Mouse (Mus musculus): ENCODE data around the gene Rasl11a.

The Rasl11a gene

DNA sequence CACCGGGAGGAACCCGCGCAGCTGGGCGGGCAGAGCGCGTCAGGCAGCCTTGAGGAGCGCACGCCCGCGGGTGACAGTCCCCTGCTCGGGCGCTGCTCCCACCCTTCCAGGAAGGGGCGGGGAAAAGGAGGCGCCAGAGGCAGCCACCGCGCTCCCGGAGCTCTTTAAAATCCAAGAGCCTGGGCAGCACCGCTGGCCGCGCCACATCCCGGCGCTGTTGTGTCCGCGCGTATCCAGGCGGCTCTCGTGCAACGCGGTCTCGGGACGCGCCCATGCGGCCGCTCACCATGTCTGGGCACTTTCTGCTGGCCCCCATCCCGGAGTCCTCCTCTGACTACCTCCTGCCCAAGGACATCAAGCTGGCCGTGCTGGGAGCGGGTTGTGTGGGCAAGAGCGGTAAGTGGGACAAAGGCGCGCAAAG, at the start of gene Rasl11a:
Gene Rasl11a, plus strand, starts transcription at position 127 of the 421 bp plus-strand sequence.
- peak; percentile 86 for DNase-seq (ENCODE audit: low spot score)

DNA sequence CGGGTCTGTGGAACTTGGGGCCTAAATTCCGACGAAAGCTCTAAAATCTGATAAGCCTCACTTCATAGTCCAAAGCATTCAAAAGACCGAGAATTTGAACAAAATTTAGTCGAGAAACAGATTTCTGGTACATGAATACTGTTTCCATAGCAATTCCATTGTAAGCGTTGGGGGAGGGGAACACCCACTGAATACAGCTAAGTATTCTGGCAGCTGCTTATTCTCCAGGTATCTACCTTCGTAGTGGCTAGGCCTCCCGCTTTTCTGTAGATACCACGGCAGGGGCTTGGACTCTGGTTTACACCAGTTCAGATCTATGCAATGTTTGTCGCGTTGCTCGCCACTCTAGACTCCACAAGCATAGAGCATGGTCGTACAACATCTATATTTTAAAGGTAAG, 49.1 kb upstream of the Rasl11a start:
- no peak for DNase-seq (ENCODE audit: low spot score)

DNA sequence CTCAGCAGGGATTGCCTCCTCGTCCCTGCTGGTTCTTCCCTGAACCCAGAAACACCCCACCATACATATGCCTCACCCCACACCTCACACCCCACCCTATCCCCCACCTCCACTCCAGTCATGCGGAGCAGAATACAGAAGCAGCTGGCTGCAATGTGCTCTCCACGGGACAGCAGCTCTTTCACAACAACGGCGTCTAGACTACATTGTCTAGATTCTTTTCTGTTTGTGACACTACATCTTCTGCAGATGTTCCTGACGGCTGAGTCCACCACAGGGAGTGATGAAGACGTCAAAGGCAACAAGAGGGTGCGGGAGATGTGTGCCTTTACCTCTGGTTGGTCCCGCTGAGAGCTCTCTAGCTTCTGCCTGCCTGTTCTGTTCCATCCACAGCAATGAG, 46.8 kb upstream of the Rasl11a start:
- DNase-seq (ENCODE audit: low spot score), result no peak

DNA sequence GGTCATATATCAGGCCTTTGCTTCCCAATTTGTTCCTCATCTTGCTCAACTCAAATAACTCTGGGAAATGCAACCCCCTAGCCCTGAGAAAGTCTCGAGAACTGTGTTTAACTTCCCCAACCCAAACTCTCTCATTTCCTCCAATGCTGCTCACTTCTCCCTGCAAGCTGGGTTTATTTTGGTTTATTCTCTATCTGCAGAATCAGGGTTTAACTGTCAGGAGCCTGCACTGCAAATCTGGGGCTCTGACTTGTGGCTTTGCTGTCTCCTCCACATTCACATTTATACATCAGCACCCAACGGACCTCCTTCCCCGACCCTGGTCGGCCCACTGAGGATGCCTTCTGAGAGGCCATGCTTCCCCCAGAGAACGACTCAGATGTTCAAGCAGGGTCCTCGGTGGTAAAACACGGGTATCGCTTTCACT, 38.9 kb upstream of the Rasl11a start:
- DNase-seq (ENCODE audit: low spot score), result no peak

DNA sequence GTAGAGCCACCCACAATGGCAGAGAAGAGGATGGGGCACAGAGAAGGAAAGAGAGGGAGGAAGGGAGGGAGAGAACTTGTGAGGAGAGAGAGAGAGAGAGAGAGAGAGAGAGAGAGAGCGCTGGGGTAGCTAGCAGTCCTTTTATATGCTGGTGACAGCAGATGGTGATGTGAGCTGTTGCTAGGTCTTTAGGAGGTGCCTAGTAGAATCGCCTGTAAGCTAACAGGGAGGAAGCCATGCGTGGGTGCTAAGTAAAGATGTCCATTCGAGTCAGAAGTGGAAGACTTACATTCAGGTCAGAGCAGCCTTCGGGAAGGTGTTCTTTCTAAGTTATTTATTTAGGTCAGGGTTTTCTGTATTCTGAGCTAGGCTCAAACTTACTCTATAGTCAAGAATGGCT, 34.9 kb upstream of the Rasl11a start:
- no peak for DNase-seq (ENCODE audit: low spot score)

DNA sequence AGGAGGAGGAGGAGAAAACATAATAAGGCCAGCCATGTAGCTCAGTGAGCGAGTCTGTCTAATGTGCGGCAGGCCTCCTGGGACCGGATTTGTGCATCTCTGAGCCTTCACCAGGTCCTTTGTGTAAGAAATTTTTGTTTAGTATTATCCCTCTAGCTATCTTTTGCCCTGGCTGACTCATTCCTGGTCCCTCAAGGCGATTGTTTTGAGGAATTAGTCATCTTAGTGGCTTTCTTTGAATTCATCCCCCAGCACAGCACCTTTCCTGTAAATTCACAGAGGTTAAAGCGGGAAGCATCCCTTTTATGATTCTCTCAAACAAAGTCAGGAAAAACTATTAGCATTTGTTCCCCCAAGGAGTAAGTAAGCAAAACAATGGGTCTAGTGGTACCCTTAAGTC, 32.0 kb upstream of the Rasl11a start:
- no peak for DNase-seq (ENCODE audit: low spot score)

DNA sequence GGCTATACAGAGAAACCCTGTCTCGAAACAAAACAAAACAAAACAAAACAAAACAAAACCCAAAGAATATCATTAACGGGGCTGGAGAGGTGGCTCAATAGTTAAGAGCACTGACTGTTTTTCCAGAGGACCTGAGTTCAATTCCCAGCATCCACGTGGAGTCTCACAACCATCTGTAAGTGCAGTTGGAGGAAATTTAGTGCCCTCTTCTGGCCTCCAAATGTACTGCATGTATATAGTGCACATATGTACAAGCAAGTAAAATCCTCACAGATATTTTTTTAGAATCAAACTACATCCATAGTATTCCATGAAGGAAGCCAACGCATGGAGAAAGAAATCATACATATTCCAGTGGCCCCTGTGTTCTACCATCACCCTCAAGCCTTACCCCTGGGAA, 31.4 kb upstream of the Rasl11a start:
- no peak for DNase-seq (ENCODE audit: low spot score)

DNA sequence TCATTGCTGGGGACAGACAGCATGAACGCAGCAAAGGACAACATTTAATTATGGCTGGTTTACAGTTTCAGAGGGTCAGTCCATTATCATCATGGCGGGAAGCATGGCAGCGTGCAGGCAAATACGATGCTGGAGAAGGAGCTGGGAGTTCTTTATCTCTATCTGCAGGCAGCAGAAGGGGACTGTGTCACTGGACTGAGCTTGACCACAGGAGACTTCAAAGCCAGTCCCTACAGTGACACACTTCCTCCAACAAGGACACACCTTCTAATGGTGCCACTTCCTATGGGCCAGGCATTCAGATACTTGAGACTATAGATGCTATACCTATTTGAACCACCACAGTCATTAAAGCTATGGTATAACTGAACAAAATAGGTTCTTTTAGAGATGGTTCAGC, 29.5 kb upstream of the Rasl11a start:
- DNase-seq (ENCODE audit: low spot score), result no peak

DNA sequence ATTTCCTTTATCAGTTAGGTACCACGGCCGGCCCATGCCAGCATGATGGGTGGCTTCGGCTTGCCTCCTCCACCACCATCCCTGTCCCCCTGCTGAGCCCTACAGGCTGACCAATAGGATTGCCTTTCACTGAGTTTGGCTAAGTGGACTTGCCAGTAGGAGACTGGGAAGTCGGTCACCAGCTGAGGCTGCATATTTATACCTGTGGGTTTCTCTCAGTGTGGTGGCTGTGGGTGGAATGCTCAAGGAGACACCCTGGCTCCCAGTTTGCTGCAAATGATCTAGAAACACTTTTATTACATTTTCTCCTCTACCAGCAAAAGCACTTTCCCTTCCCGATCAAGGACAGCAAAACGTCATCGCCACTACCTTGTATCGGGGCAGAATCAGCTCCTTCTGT, 27.3 kb upstream of the Rasl11a start:
- no peak for DNase-seq (ENCODE audit: low spot score)

DNA sequence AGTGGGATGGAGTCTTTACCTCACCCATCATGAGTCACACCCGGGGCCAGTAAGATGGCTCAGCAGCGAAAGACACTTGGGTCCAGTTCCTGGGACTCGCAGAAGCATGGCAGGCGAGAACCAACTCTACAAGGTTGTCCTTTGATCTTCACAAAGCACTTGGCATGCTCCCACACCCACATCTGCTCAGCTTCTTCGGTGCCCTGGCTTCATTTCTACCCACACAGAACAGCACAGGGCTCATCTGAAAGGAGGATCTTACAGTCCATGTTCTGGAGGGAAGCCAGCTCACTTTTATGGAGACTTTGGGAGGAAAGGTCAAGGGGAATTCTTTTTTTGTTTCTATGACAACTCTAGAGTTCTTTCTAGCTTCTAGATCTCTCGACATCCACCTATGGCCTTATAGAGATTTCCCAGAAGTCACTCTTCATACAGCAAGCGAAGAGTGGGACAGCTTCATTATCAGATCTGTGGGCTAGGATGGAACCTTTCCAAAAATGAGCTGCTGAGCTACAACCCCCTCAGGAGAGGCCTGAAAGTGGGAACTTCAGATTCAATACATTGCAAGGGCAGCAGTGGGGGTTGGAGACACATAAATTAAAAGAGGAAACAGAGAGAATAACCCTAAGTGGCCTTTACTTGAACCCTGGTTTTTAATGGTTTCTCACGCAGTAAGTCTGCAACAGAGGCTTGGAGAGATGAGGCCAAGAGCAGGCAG, 25.8 kb upstream of the Rasl11a start:
- peak; percentile 5 for DNase-seq (ENCODE audit: low spot score)

DNA sequence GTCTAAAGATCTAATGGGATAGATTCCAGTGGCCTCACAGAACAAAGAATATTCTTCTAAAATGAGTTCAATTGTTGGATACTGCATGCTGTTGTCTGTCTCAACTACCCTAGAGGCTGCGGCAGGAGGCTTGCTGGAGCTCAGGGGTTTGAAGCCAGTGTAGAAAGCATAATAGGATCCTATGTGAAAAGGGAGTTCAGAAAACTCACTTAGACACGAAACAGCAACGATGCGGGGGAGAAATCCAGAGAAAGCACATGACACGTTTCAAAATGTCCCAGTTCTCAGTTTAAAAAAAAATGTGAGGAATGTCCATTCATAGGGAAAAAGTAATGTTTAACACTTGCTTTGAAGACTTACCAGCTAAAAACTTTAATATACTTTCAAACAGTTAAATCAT, 21.9 kb upstream of the Rasl11a start:
- DNase-seq (ENCODE audit: low spot score), result no peak

DNA sequence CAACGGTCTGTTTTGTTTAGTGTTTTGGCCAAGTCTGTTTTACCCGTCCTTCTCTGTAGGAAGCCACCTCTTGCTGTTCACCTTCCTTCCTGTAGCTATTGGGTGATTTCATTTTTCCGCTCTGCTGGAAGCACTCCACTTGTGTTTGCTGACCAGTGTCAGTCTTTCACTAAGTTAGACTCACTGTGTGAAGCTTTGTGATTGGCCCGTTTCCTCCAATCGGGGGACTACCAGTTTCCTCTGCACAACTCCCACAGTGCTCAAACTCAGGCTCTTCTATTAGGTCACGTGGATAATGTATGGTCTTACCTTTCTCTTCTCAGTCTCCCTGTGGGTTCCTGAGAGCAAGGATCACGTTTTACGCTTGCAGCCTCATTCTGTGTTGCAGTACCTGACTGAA, 15.3 kb upstream of the Rasl11a start:
- no peak for DNase-seq (ENCODE audit: low spot score)

DNA sequence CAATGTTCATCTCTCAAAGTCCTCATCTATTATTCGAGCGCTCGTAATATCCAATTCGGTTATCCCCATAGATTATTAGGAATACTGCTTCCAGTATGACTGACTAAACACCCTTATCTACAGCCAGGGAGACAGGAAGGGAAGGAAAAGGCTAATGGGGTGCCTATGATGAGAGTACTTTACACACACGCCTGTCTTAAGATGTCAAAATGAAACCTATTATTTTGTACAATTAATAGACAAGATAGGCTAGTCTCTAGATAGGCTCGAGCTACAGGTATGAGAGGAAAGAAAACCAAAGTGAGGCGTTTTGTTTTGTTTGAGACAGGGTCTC, 12.5 kb upstream of the Rasl11a start:
- DNase-seq (ENCODE audit: low spot score), result no peak

DNA sequence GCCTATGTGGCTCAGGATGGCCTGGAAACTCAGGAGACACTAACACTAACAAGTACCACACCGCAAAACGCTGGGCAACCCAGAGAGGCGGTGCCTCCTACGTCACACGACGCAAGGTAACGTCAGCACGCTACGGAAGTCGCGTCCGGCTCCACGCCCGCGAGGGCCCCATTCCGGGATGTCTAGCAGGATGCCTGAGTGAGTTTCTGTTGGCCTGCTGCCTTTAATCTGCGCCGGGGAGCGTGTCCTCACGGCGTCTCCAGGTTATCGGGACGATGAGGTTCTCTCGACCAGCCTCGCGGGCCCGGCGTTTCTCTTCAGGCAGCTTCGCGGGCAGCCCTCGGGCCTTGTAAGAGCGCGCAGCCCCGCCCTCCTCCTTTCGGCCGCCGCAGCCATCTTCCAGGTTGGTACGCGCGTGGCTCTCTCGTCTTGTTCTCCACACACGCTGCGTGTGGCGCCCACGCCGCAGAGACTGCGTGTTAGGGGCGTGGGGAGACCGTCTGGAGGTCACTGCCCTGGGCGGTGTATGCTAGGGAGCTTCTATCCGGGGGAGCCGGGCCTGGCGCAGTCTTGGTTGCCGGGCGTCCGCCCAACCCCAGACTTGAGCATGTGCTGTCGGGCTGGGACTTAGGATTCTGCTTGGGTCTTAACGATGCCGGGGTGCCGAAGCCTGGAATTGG, 12.0 kb upstream of the Rasl11a start, which contains the start of gene Rpl21:
Gene Rpl21, plus strand, starts transcription at position 122 of the 680 bp plus-strand sequence.
- peak; percentile 87 for DNase-seq (ENCODE audit: low spot score)

DNA sequence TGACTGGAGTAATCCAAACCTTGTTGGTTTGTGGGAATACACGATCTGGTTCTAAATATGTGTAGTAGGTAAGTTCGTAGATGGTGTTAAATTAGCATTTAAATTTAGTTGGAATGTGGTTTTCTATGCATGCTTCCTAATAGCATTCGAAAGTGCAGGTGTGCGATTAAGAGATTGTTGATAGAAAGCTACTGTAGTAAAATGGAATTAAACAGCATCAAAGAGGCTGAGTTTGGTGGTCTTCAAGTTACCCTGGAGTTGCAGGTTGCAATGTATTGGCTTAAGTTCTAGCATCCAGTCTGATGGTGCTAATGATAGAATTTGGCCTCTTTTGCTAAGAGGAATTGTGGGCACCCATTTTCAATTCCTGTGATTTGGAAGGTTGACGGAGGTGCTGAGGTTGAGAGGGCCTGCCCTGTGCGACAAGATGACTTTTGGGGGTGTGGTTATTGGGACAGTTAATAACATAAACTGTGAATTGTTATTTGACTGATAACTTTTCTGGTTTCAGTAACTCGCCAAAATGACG, 11.1 kb upstream of the Rasl11a start:
- DNase-seq (ENCODE audit: low spot score), result no peak

DNA sequence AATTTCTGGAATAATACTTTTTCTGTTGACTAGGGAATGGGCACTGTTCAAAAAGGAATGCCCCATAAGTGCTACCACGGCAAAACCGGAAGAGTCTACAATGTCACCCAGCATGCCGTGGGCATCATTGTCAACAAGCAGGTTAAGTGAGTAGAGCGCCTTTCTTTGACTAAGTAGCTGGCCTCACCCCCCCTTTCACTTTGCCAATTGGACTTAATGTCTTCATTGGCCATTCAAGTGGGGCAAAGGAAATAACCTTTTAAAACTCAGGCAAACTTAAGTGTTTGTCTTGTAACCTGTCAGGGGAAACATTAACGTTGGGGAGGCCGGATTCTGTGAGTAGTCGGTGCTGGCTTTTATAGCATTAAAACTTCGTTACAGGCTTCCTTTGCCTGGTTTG, 9.9 kb upstream of the Rasl11a start:
- DNase-seq (ENCODE audit: low spot score), result no peak

DNA sequence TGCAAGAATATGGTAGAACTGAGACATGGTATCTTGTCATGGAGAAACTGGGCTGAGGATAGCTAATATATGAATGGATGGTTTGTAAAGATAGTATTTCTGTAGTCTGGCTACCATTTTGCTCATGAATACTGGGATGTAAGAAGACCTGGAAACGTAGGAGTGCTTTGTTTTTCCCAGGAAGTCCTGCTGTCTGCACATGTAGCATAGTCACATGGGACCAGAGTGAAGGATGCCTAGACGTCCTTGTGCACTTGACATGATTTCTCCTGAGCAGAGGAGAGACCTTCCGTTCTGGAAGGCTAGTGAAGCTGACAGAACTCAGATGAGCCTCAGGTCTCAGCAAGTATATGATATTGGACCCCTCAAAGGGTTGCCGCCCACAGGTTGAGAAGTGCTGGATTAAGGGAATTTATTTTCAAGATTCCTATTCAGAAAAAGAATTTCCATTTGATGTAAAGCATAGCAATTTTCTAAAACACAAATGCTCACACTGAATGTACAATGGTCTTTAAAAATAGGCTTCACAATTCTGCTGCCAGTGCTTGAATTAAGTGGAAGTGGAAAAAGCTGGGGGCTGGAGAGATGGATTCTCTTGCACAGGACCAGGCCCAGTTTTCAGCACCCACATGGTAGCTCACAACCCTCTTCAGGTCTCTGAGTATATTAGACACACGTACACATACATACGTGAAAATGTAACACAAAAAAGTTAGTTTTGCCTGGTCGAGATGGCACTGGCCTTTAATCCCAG, 6.7 kb upstream of the Rasl11a start:
- no peak for DNase-seq (ENCODE audit: low spot score)

DNA sequence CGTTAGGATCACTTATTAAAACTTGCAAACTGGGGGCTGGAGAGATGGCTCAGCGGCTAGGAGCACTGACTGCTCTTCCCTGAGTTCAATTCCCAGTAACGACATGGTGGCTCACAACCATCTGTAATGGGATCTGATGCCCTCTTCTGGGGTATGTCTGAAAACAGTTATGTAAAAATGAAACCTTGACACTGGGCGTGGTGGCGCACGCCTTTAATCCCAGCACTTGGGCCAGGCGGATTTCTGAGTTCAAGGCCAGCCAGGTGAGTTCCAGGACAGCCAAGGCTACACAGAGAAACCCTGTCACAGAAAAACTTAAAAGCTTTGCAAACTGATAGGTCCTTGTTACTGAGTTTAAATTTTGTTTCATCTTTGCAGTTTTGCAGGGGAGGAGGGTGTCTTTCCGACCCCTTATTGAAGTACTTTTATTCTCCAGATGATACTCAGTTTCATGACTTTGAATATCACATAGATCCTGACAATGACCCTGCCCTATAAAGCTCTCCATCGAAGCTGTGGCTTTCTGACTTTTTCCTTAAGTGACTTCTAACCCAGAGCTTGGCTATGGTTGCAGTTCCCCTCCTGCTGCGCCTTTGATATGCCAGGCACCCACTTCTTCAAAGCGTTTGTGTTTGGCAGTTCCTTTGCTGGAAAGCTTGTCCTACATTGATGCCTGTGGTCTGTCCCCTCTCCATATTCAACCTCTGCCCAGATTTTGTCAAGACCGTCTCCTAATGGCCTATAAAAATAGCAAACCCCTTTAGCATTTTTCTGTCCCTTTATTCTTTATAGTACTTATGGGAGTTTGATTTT, 5.8 kb upstream of the Rasl11a start:
- no peak for DNase-seq (ENCODE audit: low spot score)

DNA sequence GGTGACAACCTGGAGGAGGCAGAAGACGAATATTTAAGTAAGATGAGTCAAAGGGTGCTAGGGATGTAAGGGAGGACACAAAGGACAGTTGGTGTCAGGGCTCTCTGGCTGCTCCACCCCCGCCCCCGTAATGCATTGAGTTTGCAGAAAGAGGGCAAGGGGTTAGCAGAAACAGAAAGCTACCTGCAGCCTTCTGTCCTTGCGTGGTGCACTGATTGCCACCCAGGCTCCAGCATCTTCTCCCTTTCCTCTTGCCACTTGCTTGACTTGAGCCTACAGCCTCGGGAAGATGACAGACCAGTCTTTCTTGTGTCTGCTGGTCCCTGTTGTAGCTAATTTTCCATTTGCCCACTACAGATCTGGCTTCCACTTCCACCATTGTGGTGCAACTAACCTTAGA, 5.1 kb upstream of the Rasl11a start:
- DNase-seq (ENCODE audit: low spot score), result no peak

DNA sequence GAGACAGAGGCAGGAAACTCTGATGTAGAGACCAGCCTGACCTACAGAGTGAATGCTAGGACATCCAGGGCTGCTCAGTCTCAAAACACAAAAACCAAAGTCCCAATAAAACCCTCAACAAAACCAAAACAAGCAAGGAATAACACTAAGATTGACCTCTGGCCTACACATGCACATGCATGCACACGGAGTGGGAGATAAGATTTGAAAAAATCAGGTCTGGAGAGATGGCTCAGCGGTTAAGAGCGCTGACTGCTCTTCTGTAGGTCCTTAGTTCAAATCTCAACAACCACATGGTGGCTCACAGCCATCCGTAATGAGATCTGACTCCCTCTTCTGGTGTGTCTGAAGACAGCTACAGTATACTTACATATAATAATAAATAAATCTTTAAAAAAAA, 4.4 kb upstream of the Rasl11a start:
- DNase-seq (ENCODE audit: low spot score), result no peak

DNA sequence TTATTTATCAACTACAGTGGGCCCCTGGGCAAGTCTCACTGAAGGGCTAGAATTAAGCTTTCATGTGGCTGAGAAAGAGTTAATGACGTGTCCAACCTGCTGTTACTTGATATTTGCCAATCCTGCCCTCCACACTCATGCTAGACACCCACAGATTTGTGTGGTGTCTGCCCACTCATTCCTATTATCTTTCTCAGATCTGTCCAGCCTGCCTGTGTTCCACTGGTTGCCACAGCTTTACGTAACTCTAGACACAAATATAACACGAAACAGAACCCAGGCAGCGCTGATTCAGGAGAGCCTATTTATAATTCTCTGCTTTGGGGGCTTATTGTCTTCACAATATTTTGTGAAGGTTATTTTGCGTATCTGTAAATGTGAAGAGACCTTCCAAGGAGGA, 3.6 kb upstream of the Rasl11a start:
- DNase-seq (ENCODE audit: low spot score), result no peak

DNA sequence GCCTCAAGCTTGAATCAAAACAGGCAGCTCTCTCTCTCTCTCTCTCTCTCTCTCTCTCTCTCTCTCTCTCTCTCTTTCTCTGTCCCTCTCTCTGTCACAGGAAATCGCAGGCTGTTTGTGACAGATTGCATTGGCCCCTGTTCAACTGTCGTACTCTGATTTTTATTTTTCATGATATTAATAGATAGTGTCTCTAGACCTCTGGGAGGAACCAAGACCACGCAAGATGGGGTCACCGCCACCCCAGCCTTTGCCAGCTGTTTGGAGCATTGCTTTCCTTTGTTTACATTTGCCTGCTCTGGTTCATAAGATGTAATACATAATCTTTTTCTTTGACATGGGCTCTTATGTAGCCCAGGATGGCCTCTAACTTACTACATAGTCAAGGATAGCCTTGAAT, 2.9 kb upstream of the Rasl11a start:
- no peak for DNase-seq (ENCODE audit: low spot score)
